Mouse (Mus musculus): ENCODE data around the gene Lsamp. TPM values are rescaled to one million over a fixed set of nuclear protein-coding genes. Genes with fewer than 3 reads are reported as not detected.

The Lsamp gene
- total RNA-seq, 2 experiments from 2014 or later = 0.78 to 0.82 TPM

DNA sequence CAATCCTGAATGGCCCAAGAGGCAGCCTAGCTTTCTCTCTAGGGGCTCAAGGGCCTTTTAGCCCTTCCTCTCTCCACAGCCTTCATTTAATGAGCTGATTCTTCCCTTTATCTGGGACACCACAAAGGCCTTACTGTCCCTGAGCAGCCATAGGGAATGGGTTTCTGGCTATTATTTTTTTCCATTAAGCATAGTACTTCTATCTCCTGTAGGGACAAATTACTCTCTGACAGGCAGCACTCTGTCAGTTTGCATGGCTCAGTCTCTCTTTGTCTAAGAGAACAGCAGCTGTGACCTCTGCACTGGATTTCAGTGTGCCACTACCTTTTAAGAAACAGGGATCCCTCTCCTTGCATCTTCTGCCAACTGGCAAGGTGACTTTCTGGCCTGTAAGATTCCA is 1251.7 kb downstream of the Lsamp start:
- no peak for DNase-seq (ENCODE audit: low spot score)

DNA sequence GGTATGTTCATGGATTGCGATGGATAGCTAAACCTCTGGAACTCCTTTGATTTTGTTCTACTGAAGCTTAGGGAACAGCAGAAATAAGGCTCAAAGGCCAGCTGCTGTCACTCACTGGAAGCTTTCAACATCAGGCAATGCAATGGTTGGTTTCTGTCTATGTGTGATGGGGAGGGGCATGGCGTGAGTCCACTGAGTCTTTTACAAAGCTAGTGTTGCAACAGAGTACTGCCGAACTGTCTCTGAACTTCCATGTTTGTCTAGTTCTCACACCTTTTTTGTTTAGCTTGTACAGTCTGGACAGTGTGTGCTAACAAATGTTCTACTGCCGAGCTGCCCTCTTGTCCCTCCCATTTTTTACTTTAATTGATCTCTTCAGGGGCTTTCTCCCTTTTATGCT is 1258.7 kb downstream of the Lsamp start:
- no peak for DNase-seq (ENCODE audit: low spot score)

DNA sequence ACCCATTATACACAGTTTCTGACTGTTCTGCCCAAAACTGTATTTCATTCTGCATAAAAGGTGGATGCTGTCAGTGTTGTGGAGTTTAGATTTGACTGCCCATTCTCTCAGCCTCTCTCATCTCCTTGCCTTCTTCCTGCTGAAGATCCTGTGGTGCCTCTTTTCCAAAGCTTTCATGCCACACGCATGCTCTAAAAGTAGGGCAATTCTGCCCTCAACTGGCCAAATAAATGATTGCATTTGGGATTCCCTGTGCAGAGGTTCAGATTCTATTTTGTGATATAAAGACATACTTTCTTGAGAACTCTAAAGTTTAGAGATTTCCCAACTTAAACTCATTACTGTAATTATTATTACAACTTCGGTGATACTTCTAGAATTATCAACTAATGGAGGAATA is 1260.5 kb downstream of the Lsamp start:
- DNase-seq (ENCODE audit: low spot score) = no peak

DNA sequence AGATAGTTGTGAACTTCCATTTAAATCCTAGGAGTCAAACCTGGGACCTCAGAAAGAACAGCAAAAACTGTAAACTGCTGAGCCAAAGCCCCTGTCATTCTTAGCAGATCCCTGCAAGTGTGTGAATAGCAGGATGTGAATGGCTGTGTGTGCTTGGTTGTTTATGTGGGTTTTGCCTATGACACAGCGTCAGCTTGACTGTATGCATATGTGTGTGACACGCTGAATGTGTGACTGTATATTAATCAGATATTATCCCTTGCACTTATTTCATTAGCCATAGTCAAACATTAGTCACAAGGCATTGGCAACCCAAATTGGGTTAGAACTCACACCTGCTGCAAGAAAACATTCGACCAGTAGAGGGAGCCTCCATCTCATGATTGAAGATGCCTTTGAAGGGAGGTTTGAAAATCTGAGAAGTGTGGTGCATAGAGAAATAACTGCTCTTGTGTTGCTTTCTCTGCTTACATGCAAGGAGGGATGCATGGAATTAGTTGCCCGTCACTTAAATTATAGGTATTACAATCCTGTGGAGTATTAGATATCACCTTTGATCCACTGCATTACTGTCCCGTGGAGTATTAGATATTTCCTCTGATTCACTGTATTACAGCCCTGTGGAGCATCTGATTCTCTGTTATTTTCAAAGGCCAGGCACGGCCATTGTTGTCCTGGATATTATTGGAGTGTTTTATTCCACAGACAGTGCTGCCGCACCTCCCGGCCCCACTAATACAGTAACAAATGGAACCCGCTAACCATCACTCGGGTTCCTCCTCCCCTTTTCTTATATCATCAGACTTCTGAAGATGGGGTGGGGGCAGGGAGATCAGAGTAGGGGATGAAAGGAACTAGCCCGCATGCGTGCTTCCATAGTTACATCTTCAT is 1274.2 kb downstream of the Lsamp start:
- DNase-seq (ENCODE audit: low spot score) = peak; percentile 14

- DNase-seq (ENCODE audit: low spot score) = no peak
These were observed 1292.0 kb downstream of the Lsamp start for GRCm38 (mm10) chr16:41275999-41276671.

DNA sequence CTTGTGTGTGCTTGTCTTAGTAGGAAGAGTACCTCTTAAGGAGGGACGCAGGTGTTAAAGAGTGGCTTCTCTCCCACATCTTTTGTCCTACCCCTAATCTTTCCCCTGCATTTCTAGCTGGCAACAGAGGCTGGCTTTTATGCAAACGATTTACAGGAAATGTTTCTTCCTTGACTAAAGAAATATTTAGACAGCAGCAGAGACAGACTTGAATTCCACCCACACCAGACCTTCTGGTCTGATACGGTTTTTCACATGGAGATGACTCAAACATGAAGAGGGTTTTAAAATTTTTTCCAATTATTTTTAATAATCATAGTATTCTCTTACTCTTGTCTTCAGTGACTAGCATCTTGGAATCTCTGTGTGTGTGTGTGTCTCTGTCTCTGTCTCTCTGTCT is 1333.8 kb downstream of the Lsamp start:
- DNase-seq (ENCODE audit: low spot score) = no peak

GRCm38 (mm10) chr16:41343431-41343830 is 1359.3 kb downstream of the Lsamp start:
- DNase-seq (ENCODE audit: low spot score) = no peak

- DNase-seq (ENCODE audit: low spot score) = no peak
These were observed 1381.0 kb downstream of the Lsamp start for GRCm38 (mm10) chr16:41365138-41365537.

DNA sequence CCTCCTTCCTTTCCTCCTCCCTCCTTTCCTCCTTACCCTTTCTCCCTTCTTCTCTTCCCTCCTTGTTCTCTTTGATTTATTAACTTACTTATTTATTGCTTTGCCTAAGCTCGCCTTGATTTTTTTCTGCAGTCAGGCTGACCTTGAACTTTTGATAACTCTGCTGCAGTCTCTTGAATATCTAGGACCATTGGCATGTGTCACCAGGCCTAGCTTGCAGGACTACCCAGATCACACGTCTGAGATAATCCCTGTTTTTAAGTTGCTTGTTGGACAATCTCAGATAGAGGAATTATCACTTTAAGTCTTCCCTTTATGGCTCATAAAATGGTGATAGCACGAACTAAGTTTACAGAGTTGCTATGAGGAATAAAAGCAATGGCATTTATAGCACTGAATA is 1399.5 kb downstream of the Lsamp start:
- DNase-seq (ENCODE audit: low spot score) = no peak

DNA sequence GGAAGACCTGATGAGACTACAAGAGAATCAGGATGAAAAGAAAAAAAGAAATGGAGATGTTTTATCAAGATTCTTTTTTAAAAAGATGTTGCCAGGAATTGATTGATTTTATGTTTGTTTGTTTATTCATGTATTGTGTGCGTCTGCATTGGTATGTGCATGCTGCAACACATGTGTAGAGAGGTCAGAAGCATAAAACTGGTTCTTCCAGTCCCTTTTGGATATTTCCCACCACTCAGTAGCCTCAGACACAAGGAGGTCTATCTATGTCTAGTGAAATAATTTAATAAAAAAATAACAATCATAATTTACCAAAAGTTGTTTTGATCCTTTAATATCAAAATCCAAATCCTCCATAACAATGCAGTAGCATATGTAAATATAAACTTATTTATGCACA is 1400.1 kb downstream of the Lsamp start:
- no peak for DNase-seq (ENCODE audit: low spot score)

DNA sequence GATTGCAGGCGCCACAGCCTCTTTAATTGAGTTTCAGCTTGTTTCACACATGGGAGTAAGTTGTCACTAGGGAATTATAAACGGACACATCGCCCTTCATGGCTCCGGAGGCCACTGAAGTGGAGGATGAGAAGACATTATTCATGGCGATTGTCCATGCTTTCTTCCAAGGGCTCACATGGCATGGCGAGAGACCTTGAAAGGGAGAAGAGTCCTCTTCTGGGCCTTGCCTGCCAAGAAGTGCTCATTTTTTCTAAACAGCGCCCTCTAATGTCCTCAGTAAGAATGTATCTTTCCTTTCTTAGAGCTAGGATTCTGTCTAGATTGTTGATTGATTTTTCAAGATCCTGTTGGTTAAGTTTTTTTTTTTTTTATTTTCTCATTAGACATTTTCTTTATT is 1424.7 kb downstream of the Lsamp start:
- DNase-seq (ENCODE audit: low spot score) = no peak

GRCm38 (mm10) chr16:41410671-41411070 is 1426.5 kb downstream of the Lsamp start:
- no peak for DNase-seq (ENCODE audit: low spot score)

GRCm38 (mm10) chr16:41417363-41417762 is 1433.2 kb downstream of the Lsamp start:
- DNase-seq (ENCODE audit: low spot score) = no peak

DNA sequence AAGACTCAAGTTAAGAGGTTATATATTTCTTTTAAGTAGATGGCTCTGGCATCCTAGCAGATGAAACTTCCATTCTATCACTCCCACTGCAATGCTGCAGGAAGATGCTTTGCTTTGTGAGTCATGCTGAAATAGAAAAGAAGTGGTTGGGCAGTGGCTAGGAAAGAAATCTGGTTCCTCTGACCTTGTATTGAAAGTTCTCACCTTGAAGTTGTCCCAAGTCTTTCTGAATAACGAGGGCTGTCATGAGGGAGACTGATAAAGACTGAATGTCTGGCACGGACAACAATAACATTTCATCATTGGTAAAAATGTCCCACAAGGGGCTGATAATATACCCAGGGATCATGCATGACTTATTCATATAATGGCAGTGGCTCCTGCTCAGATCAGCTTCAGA is 1483.2 kb downstream of the Lsamp start:
- no peak for DNase-seq (ENCODE audit: low spot score)

DNA sequence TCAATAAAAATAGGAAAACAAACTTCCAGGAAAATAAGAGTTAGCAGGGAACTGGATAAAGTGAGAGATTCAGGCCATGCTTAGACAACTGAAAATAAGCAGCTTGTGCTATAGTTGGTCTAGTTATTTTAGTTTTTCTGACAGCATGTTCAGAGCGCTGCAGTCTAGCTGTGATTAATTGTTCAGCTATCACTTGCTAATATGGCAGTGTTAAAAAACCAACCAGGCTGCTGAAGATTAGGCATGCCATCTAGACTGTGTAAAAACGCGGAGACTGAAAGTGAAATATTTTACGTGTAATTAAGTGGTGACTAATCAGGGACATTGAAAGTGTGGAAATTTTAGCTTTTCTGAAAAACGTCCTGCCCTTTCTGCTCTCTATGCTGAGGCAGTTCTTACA is 1494.5 kb downstream of the Lsamp start:
- no peak for DNase-seq (ENCODE audit: low spot score)

DNA sequence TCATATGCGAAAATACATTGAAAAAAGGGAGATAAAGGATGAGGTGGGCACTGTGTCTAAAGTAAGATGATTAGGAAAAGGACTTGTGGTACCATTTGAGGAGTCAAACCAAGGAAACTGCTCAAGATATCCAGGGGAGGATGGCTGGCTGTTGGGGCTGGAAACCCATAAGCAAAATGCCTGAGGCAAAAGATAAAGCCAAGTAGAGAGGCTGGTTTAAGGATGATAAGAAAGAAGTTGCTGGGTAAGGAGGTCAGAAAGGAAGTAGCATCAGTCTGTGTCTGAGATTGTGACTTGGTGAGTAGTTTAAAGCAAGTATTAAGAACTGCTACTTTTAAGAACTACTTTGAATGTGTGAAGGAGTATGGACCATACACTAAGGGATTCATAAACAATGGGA is 1497.7 kb downstream of the Lsamp start:
- DNase-seq (ENCODE audit: low spot score) = no peak

DNA sequence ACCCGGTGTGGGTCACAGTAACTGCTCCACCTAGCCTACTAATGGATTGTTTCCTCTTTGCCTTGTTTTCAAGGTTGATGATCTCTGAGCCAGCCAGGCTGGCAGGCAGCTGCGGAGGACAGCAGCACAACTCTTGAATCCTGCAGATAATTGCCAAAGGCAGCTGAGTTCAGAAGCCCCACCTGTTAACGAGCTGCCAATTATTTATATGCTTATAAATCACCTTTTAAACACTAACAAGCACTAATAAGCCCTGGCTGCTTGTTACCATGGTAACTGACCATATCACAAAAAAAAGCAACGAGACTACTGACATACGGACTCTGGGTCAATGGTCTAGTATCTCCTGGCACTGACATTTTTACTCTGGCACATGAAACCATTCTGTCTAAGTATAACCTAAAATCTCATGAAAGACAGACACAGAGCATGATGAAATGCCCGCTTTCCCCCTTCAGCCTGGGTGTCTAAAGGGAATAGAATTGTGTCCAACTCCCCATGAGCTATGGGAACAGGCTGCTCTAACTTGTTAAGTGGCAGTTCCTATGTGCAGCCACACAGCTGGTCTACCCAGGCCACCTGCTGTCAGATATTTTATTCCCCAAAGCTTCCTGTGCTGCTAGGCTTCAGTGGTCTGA is 1526.9 kb downstream of the Lsamp start:
- no peak for DNase-seq (ENCODE audit: low spot score)

DNA sequence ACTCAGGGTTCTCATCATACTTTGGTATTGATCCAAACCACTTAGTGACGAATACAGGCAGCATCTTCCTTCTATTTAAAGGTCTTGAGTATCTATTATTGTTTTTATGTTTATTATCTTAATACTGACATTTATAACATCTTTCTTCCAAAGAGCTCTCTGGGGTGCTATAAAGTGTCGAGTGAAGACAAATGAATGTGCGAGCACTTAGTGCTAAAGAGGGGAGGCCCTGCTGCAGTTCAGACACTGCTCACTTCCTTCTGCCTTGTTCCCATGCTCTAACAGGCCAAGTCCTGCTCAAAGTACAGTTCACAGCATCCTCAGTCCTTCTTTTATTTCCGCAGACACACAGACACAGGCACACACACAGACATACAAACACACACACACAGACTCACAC is 1537.4 kb downstream of the Lsamp start:
- DNase-seq (ENCODE audit: low spot score) = no peak

DNA sequence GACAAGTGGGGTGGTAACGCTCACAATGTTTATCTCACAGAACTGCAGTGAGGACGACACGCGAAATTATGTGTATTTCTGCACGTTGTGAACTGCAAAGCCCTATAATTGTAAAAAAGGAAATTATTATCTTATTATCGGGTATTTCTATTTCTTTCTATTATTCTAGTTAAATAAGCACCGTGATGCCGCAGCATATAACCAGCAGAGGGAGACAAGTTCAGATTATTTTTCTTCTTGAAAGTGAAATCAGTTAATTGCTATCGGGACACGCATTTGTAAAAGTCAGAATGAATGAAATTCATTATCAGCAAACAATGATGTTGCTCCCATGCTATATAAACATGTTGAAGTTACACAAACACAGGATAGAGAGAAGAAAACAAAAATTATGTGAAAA is 1540.1 kb downstream of the Lsamp start:
- no peak for DNase-seq (ENCODE audit: low spot score)

- no peak for DNase-seq (ENCODE audit: low spot score)
These were observed 1548.7 kb downstream of the Lsamp start for GRCm38 (mm10) chr16:41532661-41533551.

DNA sequence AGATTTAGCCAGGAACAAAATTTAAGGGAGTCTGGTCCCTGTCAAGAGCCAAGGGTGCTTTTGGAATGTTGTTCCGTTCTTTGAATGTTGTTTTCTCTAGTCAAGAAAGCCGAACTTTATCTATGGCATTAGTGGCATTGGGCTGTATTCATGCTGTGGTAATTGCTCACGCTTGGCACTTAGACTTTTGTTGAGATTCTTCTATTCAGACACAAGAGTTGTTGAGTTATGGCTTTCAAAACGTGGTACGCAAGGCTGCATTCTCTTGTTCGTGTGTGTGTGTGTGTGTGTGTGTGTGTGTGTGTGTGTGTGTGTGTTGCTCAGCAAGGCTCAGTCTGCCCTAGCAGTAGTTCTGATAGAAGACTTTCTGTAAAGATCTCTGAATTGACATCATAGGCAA is 1549.5 kb downstream of the Lsamp start:
- no peak for DNase-seq (ENCODE audit: low spot score)

GRCm38 (mm10) chr16:41535806-41536205 is 1551.6 kb downstream of the Lsamp start:
- DNase-seq (ENCODE audit: low spot score) = no peak

Measured in gastrocnemius, adult 18-20 months (tissue).